Mouse (Mus musculus) spleen, adult 2 months (tissue): Measurements from ENCODE around the gene Map3k7cl.

ENCODE experiments used
- CTCF ChIP-seq: fragments of 200-500 bp; IDR thresholded peaks from 2 replicates; pipeline ENCODE4 v1.5.1; 2011; ENCODE audit warnings: mild to moderate bottlenecking, inconsistent platforms; ENCODE audit not compliant: insufficient read depth, insufficient read length, insufficient replicate concordance; ENCODE audit errors: extremely low read depth
- POLR2A ChIP-seq: fragments of 200-500 bp; IDR thresholded peaks from 2 replicates; pipeline ENCODE4 v1.6.1; 2011; ENCODE audit warnings: low read depth, low read length, inconsistent platforms

GRCm38 (mm10) chr16:87578881-87579280 lies 25.8 kb downstream of the Map3k7cl start:
- TF ChIP-seq POLR2A (no peak), CTCF (no peak)
